Mouse (Mus musculus): ENCODE results near the gene Olfr1065. TPM values are rescaled to one million over a fixed set of nuclear protein-coding genes. Genes with fewer than 3 reads are reported as not detected.

Olfr1065 gene
- polyA plus RNA-seq (2014; fragmentation: Illumina TruSeq; extraction: RNeasy Lipid Tissue Mini Kit (QIAGEN cat#74804); ENCODE audit: low replicate concordance), result not detected

DNA sequence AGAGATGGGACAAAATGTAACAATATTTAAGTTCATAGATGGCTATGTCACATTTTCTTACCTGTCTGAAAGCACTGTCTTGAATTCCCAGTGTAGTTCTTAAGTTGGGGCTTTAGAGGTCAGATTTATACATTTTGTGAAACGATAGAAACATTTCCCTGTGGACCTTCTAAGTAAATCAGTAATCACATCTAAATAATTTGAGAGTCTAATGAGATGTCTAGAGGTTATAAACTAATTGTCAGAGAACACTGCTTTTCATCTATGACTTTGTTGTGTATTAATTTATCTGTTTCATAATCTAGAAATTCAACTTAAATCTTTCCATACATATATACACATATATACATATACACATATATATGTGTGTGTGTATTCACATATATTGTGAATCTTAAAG, at the start of gene Olfr1065:
Olfr1065 (minus strand) TSS at position 101 of the 400 bp plus-strand sequence.

DNA sequence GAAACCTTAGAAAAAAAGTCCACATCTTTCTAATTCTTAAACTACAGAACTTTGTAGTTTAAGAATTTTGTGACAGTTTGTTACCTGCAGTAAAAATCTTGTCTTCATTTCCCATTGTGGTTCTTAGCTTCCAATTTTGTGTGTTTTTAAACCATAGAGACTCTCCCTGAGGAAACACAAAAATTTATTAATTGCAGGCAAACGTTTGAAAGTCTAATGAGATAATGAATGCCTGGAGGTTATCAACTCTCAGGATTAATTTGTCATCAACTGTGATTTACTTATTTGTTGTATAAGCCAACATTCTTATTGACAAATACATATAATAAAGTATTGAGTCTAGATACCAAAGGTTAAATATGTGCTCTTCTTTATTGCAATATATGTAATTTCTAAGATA, 36.9 kb upstream of the Olfr1065 start, which contains the start of gene Olfr228:
Olfr228 (minus strand) TSS at position 101 of the 400 bp plus-strand sequence.

DNA sequence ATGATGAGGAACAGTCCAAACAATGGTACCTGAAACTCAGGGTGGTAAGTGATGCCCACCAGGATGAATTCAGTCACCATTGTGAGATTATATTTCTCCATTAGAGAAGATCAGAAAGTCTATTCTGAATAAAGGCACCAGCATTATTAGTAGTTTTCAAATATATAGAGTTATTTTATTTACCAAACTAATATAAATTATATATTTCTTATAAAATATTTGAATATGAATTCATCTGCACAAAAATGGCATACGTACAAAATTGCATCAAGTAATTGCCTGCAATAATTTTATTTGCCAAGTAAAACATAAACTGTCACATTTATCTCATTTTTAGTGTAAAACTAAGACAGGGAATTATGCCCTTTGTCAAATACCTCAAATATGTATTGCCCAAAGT, 5.8 kb upstream of the Olfr1065 start, which contains the start of gene Olfr1066:
Olfr1066 (minus strand) TSS at position 101 of the 400 bp plus-strand sequence.

DNA sequence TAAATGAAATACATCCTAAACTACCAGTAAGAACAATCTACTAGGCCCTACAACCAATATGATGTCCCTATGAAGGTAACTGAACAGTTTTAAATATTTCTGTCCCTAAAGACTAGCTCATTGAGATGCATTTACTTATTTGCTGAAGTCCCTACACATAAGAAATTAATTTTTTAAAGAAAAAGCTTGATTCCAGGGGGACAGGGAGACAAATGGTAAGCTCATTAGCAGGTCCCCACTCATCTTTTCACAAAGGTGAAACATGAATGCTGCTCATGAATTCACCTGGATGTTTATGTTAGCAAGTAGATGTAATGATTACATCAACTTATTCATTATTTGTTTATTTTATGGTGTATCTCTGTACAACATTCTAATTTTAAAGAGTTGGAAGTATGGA, 23.7 kb downstream of the Olfr1065 start, which contains the start of gene Olfr1062:
Olfr1062 (minus strand) TSS at position 101 of the 400 bp plus-strand sequence.

DNA sequence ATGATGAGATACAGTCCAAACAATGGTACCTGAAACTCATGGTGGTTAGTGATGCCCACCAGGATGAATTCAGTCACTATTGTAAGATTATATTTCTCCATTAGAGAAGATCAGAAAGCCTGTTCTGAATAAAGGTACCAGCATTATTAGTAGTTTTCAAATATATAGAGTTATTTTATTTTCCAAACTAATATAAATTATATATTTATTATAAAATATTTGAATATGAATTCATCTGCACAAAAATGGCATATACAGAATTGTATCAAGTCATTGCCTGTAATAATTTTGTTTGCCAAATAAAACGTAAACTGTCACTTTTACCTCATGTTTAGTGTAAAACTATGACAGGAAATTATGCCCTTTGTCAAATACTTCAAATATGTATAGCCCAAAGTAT, 36.4 kb downstream of the Olfr1065 start, which contains the start of gene Olfr1061:
Olfr1061 (minus strand) TSS at position 101 of the 400 bp plus-strand sequence.

Other genes starting within 250 kb of the Olfr1065 start
- not detected for gene Olfr1045, start 247.6 kb downstream of the Olfr1065 start, polyA plus RNA-seq (2014; fragmentation: Illumina TruSeq; extraction: RNeasy Lipid Tissue Mini Kit (QIAGEN cat#74804); ENCODE audit: low replicate concordance)
- gene Olfr1046, start 231.3 kb downstream of the Olfr1065 start, polyA plus RNA-seq (2014; fragmentation: Illumina TruSeq; extraction: RNeasy Lipid Tissue Mini Kit (QIAGEN cat#74804); ENCODE audit: low replicate concordance), result not detected
- gene Olfr1047, start 219.2 kb downstream of the Olfr1065 start, polyA plus RNA-seq (2014; fragmentation: Illumina TruSeq; extraction: RNeasy Lipid Tissue Mini Kit (QIAGEN cat#74804); ENCODE audit: low replicate concordance), result not detected
- gene Olfr1048, start 210.3 kb downstream of the Olfr1065 start, polyA plus RNA-seq (2014; fragmentation: Illumina TruSeq; extraction: RNeasy Lipid Tissue Mini Kit (QIAGEN cat#74804); ENCODE audit: low replicate concordance), result not detected
- gene Olfr1049, start 192.3 kb downstream of the Olfr1065 start, polyA plus RNA-seq (2014; fragmentation: Illumina TruSeq; extraction: RNeasy Lipid Tissue Mini Kit (QIAGEN cat#74804); ENCODE audit: low replicate concordance), result not detected
- not detected for gene Olfr1051, start 171.5 kb downstream of the Olfr1065 start, polyA plus RNA-seq (2014; fragmentation: Illumina TruSeq; extraction: RNeasy Lipid Tissue Mini Kit (QIAGEN cat#74804); ENCODE audit: low replicate concordance)
- not detected for gene Olfr1052, start 158.1 kb downstream of the Olfr1065 start, polyA plus RNA-seq (2014; fragmentation: Illumina TruSeq; extraction: RNeasy Lipid Tissue Mini Kit (QIAGEN cat#74804); ENCODE audit: low replicate concordance)
- gene Olfr1053, start 135.3 kb downstream of the Olfr1065 start, polyA plus RNA-seq (2014; fragmentation: Illumina TruSeq; extraction: RNeasy Lipid Tissue Mini Kit (QIAGEN cat#74804); ENCODE audit: low replicate concordance), result not detected
- not detected for gene Olfr1054, start 115.2 kb downstream of the Olfr1065 start, polyA plus RNA-seq (2014; fragmentation: Illumina TruSeq; extraction: RNeasy Lipid Tissue Mini Kit (QIAGEN cat#74804); ENCODE audit: low replicate concordance)
- gene Olfr1055, start 100.3 kb downstream of the Olfr1065 start, polyA plus RNA-seq (2014; fragmentation: Illumina TruSeq; extraction: RNeasy Lipid Tissue Mini Kit (QIAGEN cat#74804); ENCODE audit: low replicate concordance), result not detected
- gene Olfr1056, start 88.1 kb downstream of the Olfr1065 start, polyA plus RNA-seq (2014; fragmentation: Illumina TruSeq; extraction: RNeasy Lipid Tissue Mini Kit (QIAGEN cat#74804); ENCODE audit: low replicate concordance), result not detected
- gene Olfr1057, start 72.2 kb downstream of the Olfr1065 start, polyA plus RNA-seq (2014; fragmentation: Illumina TruSeq; extraction: RNeasy Lipid Tissue Mini Kit (QIAGEN cat#74804); ENCODE audit: low replicate concordance), result not detected
- not detected for gene Olfr1058, start 62.0 kb downstream of the Olfr1065 start, polyA plus RNA-seq (2014; fragmentation: Illumina TruSeq; extraction: RNeasy Lipid Tissue Mini Kit (QIAGEN cat#74804); ENCODE audit: low replicate concordance)
- not detected for gene Olfr1061, start 36.5 kb downstream of the Olfr1065 start, polyA plus RNA-seq (2014; fragmentation: Illumina TruSeq; extraction: RNeasy Lipid Tissue Mini Kit (QIAGEN cat#74804); ENCODE audit: low replicate concordance)
- gene Olfr1062, start 23.8 kb downstream of the Olfr1065 start, polyA plus RNA-seq (2014; fragmentation: Illumina TruSeq; extraction: RNeasy Lipid Tissue Mini Kit (QIAGEN cat#74804); ENCODE audit: low replicate concordance), result not detected
- not detected for gene Olfr1066, start 5.7 kb upstream of the Olfr1065 start, polyA plus RNA-seq (2014; fragmentation: Illumina TruSeq; extraction: RNeasy Lipid Tissue Mini Kit (QIAGEN cat#74804); ENCODE audit: low replicate concordance)
- not detected for gene Olfr228, start 36.8 kb upstream of the Olfr1065 start, polyA plus RNA-seq (2014; fragmentation: Illumina TruSeq; extraction: RNeasy Lipid Tissue Mini Kit (QIAGEN cat#74804); ENCODE audit: low replicate concordance)
- gene Olfr1076, start 57.9 kb upstream of the Olfr1065 start, polyA plus RNA-seq (2014; fragmentation: Illumina TruSeq; extraction: RNeasy Lipid Tissue Mini Kit (QIAGEN cat#74804); ENCODE audit: low replicate concordance), result not detected
- gene Olfr1079, start 91.9 kb upstream of the Olfr1065 start, polyA plus RNA-seq (2014; fragmentation: Illumina TruSeq; extraction: RNeasy Lipid Tissue Mini Kit (QIAGEN cat#74804); ENCODE audit: low replicate concordance), result not detected
- gene Olfr1080, start 107.6 kb upstream of the Olfr1065 start, polyA plus RNA-seq (2014; fragmentation: Illumina TruSeq; extraction: RNeasy Lipid Tissue Mini Kit (QIAGEN cat#74804); ENCODE audit: low replicate concordance), result not detected
- not detected for gene Olfr1082, start 148.4 kb upstream of the Olfr1065 start, polyA plus RNA-seq (2014; fragmentation: Illumina TruSeq; extraction: RNeasy Lipid Tissue Mini Kit (QIAGEN cat#74804); ENCODE audit: low replicate concordance)
- not detected for gene Olfr1084, start 189.1 kb upstream of the Olfr1065 start, polyA plus RNA-seq (2014; fragmentation: Illumina TruSeq; extraction: RNeasy Lipid Tissue Mini Kit (QIAGEN cat#74804); ENCODE audit: low replicate concordance)
- gene Olfr1085, start 211.4 kb upstream of the Olfr1065 start, polyA plus RNA-seq (2014; fragmentation: Illumina TruSeq; extraction: RNeasy Lipid Tissue Mini Kit (QIAGEN cat#74804); ENCODE audit: low replicate concordance), result not detected
- gene Olfr1086, start 229.5 kb upstream of the Olfr1065 start, polyA plus RNA-seq (2014; fragmentation: Illumina TruSeq; extraction: RNeasy Lipid Tissue Mini Kit (QIAGEN cat#74804); ENCODE audit: low replicate concordance), result not detected
- not detected for gene Olfr1087, start 247.8 kb upstream of the Olfr1065 start, polyA plus RNA-seq (2014; fragmentation: Illumina TruSeq; extraction: RNeasy Lipid Tissue Mini Kit (QIAGEN cat#74804); ENCODE audit: low replicate concordance)

Measured in small intestine, adult 10 weeks (tissue).